ENCODE assay signal across 8 mouse cellular contexts in genomic region chr11:120369656-120370055, GRCm38 (mm10). TPM values are rescaled to one million over a fixed set of nuclear protein-coding genes. Genes with fewer than 3 reads are reported as not detected.
DNase-seq lines count a peak whose midpoint lies in the region; ATAC-seq and TF ChIP-seq lines count a peak whose summit lies in the region.

No protein-coding gene starts in this region.

- no peak for TF ChIP-seq POLR2A in MEL (IDR thresholded peaks at IDR 0.05; ENCODE audit: control insufficient read depth in 1 of 2, insufficient read depth in 1 of 2, low read depth in 1 of 2, low read length in 2 of 2, poor library complexity in 1 of 2)

- H3K36me3 ChIP-seq in MEL (ENCODE audit: control insufficient read depth in 1 of 2, insufficient read depth in 2 of 2, low read length in 2 of 2) = no peaks in the 10 kb centered on the region; a peak in 1 of 4 replicates
- H3K36me3 ChIP-seq in embryonic facial prominence, embryonic 14.5 days (ENCODE audit: control insufficient read depth, insufficient read depth, low read length) = peaks cover 46% of the 10 kb centered on the region

- peak; percentile 73 for ATAC-seq in embryonic facial prominence, embryonic 14.5 days (ENCODE audit: low read depth)

- peak; percentile 63 to 95 (median 81) for TF ChIP-seq CTCF in MEL (IDR thresholded peaks at IDR 0.05 in 2 of 3, conservative IDR thresholded peaks at IDR 0.05 in 1 of 3; ENCODE audit: control insufficient read depth in 1 of 3, insufficient read depth in 1 of 3, low read depth in 2 of 3, low read length in 3 of 3, poor library complexity in 1 of 3, severe bottlenecking in 1 of 3)

- no peak overlapping the region for H3K4me2 ChIP-seq in embryonic facial prominence, embryonic 14.5 days (ENCODE audit: low read depth, low read length)

- H3K27ac ChIP-seq in MEL (ENCODE audit: control insufficient read depth, low read depth, low read length) = no peak overlapping the region
- H3K27ac ChIP-seq in embryonic facial prominence, embryonic 14.5 days (replicated peaks; ENCODE audit: low read depth, low read length) = no peak overlapping the region

- 30% methylated on average over 8 of the region's 8 CpGs for WGBS in embryonic facial prominence, embryonic 14.5 days

- no peak for TF ChIP-seq EP300 in MEL (IDR thresholded peaks at IDR 0.05; ENCODE audit: low read depth in 1 of 2, low read length in 2 of 2)

- H3K4me1 ChIP-seq in MEL (ENCODE audit: control insufficient read depth in 1 of 2, insufficient read depth in 2 of 2, low read length in 2 of 2) = no peaks in the 10 kb centered on the region
- H3K4me1 ChIP-seq in embryonic facial prominence, embryonic 14.5 days (ENCODE audit: control insufficient read depth, insufficient read depth, low read length) = no peaks in the 10 kb centered on the region

- no peaks in the 10 kb centered on the region for H3K27me3 ChIP-seq in MEL (ENCODE audit: control insufficient read depth in 1 of 2, insufficient read depth in 2 of 2, low read length in 2 of 2)
- H3K27me3 ChIP-seq in embryonic facial prominence, embryonic 14.5 days (replicated peaks; ENCODE audit: control insufficient read depth, insufficient read depth, low read length) = no peaks in the 10 kb centered on the region

- TF ChIP-seq RAD21 in MEL (IDR thresholded peaks at IDR 0.05; ENCODE audit: low read depth, low read length) = peak; percentile 57

- no peak overlapping the region for H3K4me3 ChIP-seq in MEL (ENCODE audit: control insufficient read depth in 1 of 2, insufficient read depth in 1 of 2, low read depth in 2 of 2, low read length in 2 of 2)
- no peak overlapping the region for H3K4me3 ChIP-seq in embryonic facial prominence, embryonic 14.5 days (ENCODE audit: low read depth, low read length)

- no peaks in the 10 kb centered on the region for H3K9me3 ChIP-seq in MEL (replicated peaks; ENCODE audit: insufficient read depth, low read length)
- H3K9me3 ChIP-seq in embryonic facial prominence, embryonic 14.5 days (ENCODE audit: control insufficient read depth, low read length) = no peaks in the 10 kb centered on the region

- H3K79me2 ChIP-seq in MEL (ENCODE audit: control insufficient read depth, insufficient read depth, low read length, poor library complexity) = no peaks in the 10 kb centered on the region

- no peak overlapping the region for H3K9ac ChIP-seq in MEL (ENCODE audit: control insufficient read depth, low read depth, low read length, poor library complexity, severe bottlenecking)
- H3K9ac ChIP-seq in embryonic facial prominence, embryonic 14.5 days (ENCODE audit: low read depth, low read length) = no peak overlapping the region

- peak; percentile 79 to 81 for DNase-seq in B cell, adult 2 months
- peak; percentile 72 for DNase-seq in MEL (ENCODE audit: low read depth, low spot score)
- DNase-seq in embryonic facial prominence, embryonic 14.5 days (ENCODE audit: low spot score) = peak; percentile 68
- peak; percentile 75 to 86 for DNase-seq in heart, postnatal 10 days
- peak; percentile 76 to 90 for DNase-seq in kidney, postnatal 36 days
- peak; percentile 88 for DNase-seq in lung, postnatal 36 days
- DNase-seq in right cerebral cortex, postnatal 4 days = peak; percentile 67
- no peak for DNase-seq in ovary, postnatal 14 days (ENCODE audit: low spot score)

- intact Hi-C loops in heart, postnatal 10 days (cut with DNase I) = loop anchor here (2.0 kb wide), 2 partner anchors 17 to 257 kb away; no protein-coding TSS in a partner anchor

TF ChIP-seq in MEL, 35 proteins besides CTCF, POLR2A, EP300 and RAD21:
- no peak for TF ChIP-seq MAZ (IDR thresholded peaks at IDR 0.05; ENCODE audit: low read depth, low read length)
- 0 out of 2 replicates have a peak, but pooled peaks have one; percentile 35 for TF ChIP-seq SIN3A (IDR thresholded peaks at IDR 0.05; ENCODE audit: low read length)
- TF ChIP-seq E2F4 (IDR thresholded peaks at IDR 0.05; ENCODE audit: borderline replicate concordance, low read depth, low read length) = no peak
- peak; percentile 50; the same call in 1 of the 2 replicates for TF ChIP-seq ZC3H11A (IDR thresholded peaks at IDR 0.05; ENCODE audit: low read depth, low read length)
- TF ChIP-seq SMC3 (IDR thresholded peaks at IDR 0.05; ENCODE audit: low read depth, low read length) = peak; percentile 80
- TF ChIP-seq MEF2A (IDR thresholded peaks at IDR 0.05; ENCODE audit: extremely low read depth, insufficient replicate concordance, low read depth, low read length, poor library complexity, severe bottlenecking) = no peak
- no peak for TF ChIP-seq JUND (IDR thresholded peaks at IDR 0.05; ENCODE audit: low read depth, low read length)
- TF ChIP-seq ZMIZ1 (IDR thresholded peaks at IDR 0.05; ENCODE audit: low read depth, low read length) = no peak
- TF ChIP-seq MXI1 (IDR thresholded peaks at IDR 0.05; ENCODE audit: low read depth, low read length) = no peak
- no peak for TF ChIP-seq NELFE (IDR thresholded peaks at IDR 0.05; ENCODE audit: low read depth, low read length)
- TF ChIP-seq CHD1 (IDR thresholded peaks at IDR 0.05; ENCODE audit: low read depth, low read length) = no peak
- no peak for TF ChIP-seq TCF12 (IDR thresholded peaks at IDR 0.05; ENCODE audit: low read depth, low read length)
- no peak for TF ChIP-seq POLR2AphosphoS5 (IDR thresholded peaks at IDR 0.05; ENCODE audit: borderline replicate concordance, low read depth, low read length)
- no peak for TF ChIP-seq MAX (IDR thresholded peaks at IDR 0.05; ENCODE audit: low read length)
- TF ChIP-seq MYB (IDR thresholded peaks at IDR 0.05; ENCODE audit: low read depth, low read length) = no peak

RNA-seq across cellular contexts. Expression of gene Fscn2, which starts 8.3 kb away (rescaled TPM):
- total RNA-seq in MEL (2012; rRNA removed) = 0.29 and 0.62 TPM in 2 replicates
- polyA plus RNA-seq in MEL (2012; ENCODE audit: insufficient read depth in 1 of 2, insufficient read length in 2 of 2, low read depth in 1 of 2, low replicate concordance in 2 of 2, missing spikeins in 1 of 2) = under 1 TPM in 1 of 2 experiments, not detected in 1; 0.61 TPM
- 0.48 and 1.1 TPM in 2 replicates for polyA plus RNA-seq in embryonic facial prominence, embryonic 14.5 days (2014; fragmentation: Nextera tagmentation; extraction: Ambion mirVana)
- not detected for total RNA-seq in heart, postnatal 10 days (2021)

RNA-seq across cellular contexts. Expression of gene Faap100, which starts 8.9 kb away (rescaled TPM):
- total RNA-seq in MEL (2012; rRNA removed) = 34.9 and 45.7 TPM in 2 replicates
- polyA plus RNA-seq in MEL (2012; ENCODE audit: insufficient read depth in 1 of 2, insufficient read length in 2 of 2, low read depth in 1 of 2, low replicate concordance in 2 of 2, missing spikeins in 1 of 2) = 10 to 100 TPM in 1 of 2 experiments, not detected in 1; 27.1 TPM
- polyA plus RNA-seq in embryonic facial prominence, embryonic 14.5 days (2014; fragmentation: Nextera tagmentation; extraction: Ambion mirVana) = 30.0 and 32.7 TPM in 2 replicates
- total RNA-seq in heart, postnatal 10 days (2021) = 10 to 100 TPM; 21.3 to 24.3 TPM

RNA-seq across cellular contexts. Expression of gene Actg1, which starts 21.3 kb away (rescaled TPM):
- 1,328 and 1,871 TPM in 2 replicates for total RNA-seq in MEL (2012; rRNA removed)
- 1,000 to 10,000 TPM in 1 of 2 experiments, 100 to 1,000 TPM in 1; 899 to 1,784 TPM for polyA plus RNA-seq in MEL (2012; ENCODE audit: insufficient read depth in 1 of 2, insufficient read length in 2 of 2, low read depth in 1 of 2, low replicate concordance in 2 of 2, missing spikeins in 1 of 2)
- 2,264 and 2,593 TPM in 2 replicates for polyA plus RNA-seq in embryonic facial prominence, embryonic 14.5 days (2014; fragmentation: Nextera tagmentation; extraction: Ambion mirVana)
- total RNA-seq in heart, postnatal 10 days (2021) = 100 to 1,000 TPM; 691 to 703 TPM
